Mouse (Mus musculus) cerebellum, adult 18-20 months (tissue): Measurements from ENCODE around the gene Gnb3.
A peak's percentile ranks its signal among the peaks of the same experiment; 100 is the strongest.

Source experiments
- DNase-seq, 2 experiments: peaks; one replicate each; pipeline ENCODE4 v3.0.0; 2021

Gene Gnb3

DNA sequence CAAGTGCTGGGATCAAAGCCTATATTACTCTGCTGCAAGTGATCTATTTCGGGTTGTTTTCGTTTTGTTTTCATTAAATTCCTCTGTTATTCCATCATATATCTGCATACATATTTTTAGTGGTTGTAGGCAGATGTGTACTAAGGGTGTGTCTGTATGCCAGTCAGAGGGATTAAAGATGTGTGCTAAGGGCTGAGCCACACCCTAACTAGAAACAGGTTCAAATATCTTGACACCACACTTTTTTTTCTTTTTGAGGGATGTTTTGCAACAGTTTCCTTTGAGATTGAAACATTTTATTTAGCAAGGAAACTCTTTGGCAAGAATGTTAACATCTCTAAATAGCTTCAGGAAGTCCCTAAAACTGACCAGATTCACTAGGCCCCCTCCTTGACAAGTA, 43.9 kb downstream of the Gnb3 start:
- DNase-seq, result no peak

DNA sequence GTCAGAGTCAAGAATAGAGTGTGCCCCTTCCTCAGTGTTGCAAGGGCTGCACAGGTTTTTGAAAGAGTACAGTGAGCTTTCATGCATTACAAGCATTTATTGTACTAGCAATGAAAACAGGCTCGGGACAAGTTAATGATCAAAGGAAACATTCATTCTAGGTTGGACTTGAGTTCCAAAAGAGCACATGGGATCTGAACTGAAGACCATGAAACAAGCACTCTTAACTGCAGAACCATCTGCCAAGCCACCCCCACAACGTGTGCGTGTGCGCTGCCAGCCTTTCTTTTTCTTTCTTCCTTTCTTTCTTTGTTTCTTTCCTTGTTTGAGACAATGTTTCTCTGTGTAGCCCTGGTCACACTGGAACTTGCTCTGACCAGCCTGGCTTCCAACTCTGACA, 44.3 kb downstream of the Gnb3 start:
- DNase-seq, result no peak

DNA sequence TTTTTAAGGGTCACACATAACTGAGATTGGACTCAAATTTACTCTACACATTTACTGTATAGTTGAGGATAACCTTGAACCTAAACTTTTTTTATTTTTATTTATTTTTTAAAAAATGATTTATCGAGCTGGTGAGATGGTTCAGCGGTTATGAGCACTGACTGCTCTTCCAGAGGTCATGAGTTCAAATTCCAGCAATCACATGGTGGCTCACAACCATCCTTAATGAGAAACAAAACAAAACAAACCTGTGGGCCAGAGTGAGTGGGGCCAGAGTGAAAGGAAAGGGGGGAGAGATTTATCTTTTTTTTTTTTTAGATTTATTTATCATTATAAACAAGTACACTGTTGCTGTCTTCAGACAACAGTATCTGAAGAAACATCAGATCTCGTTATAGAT, 48.2 kb downstream of the Gnb3 start:
- DNase-seq, result no peak

DNA sequence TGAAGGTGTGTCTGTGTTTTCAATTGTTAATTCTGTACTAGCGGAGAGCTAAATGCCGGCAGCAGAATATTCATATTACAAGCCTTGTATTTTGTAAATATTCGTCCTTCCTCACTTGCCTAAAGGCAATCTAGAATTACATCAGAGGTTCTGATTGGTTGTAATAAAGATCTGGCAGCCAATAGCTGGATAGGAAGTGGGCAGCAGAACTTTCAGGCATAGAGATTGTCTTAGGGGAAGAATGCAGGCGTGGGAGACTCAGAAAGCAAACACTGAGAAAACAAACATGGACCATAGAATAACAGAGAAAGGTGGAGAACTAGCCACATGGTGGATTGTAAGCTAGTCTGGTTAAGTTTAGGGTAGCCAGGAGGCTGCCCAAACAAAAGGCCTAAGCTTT, 50.0 kb downstream of the Gnb3 start:
- DNase-seq, result no peak

DNA sequence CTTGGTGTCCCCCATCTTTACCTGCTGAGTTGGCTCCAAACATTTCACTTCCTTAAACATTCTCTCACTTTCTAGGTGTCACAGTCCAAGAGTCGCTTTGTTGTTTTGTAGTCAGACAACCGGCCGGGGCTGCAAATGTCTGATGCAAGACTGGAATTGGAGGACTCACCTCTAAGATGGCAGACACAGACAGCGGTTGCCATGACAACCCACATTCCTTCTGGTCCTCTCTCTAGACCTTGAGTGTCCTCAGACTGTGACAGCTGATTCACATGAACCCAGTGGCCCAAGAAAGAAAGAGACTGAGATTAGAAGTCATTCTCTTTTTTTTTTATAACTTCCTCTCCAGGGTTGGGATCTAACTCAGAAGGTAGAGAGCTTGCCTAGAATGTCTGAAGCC, 50.6 kb downstream of the Gnb3 start:
- peak in 1 of 2 experiments; percentile 1 for DNase-seq

DNA sequence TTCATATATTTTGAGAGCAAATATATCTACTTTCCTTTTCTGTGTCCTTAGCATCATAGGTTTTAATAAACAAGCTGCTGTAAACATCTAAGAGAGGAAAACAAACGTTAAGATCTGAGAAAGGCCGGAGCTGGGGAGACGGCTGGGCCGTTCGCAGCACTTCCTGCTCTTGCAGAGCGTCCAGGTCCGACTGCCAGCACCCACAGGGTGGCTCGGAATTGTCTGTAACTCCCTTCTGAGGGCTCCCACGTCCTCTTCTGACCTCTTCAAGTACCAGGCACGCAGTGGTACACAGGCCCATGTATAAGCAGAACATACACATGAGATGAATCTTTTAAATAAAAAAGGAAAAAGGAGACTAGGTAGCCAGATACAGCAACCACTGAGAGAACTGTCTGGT, 52.4 kb downstream of the Gnb3 start:
- DNase-seq, result peak; percentile 41 to 47

DNA sequence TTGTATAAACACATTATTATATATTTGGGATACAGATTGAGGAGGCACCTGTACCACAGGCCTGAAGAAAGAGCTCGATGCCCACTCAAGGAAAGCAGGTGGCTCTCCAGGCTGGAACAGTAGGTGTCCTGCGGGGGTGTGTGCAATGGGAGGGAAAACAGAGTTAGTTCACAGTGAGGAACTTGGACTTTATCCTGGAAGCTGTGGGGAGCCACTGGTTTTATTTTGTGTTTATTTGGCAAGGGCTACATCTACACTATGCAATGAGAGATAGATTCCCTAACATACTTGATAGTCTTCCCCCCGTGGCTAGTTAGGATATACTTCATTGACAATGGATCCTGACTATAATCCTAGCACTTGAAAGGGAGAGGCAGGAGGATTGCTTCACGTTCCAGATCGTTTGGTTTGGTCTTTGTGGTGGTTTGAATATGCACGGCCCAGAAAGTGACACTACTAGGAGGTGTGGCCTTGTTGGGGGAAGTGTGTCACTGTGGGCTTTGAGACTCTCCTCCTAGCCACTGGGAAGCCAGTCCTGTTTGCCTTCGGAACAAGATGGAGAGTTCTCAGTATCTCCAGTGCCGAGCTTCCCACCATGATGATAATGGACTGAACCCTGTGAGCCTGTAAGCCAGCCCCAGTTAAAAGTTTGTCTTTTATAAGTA, 53.2 kb downstream of the Gnb3 start:
- DNase-seq, result peak; percentile 85 to 89
